Mouse (Mus musculus): ENCODE results near the gene Nubp2.

- TF ChIP-seq CTCF (IDR thresholded peaks at IDR 0.05; ENCODE audit: low read depth, low read length): no peak
- TF ChIP-seq POLR2A (IDR thresholded peaks at IDR 0.05; ENCODE audit: extremely low read depth, insufficient read depth, low read length): no peak
Observed at GRCm38 (mm10) chr17:24848600-24849031, 37.5 kb downstream of the Nubp2 start.
